Mouse (Mus musculus): ENCODE data around the gene Popdc3. TPM values are rescaled to one million over a fixed set of nuclear protein-coding genes. Genes with fewer than 3 reads are reported as not detected.
A peak's percentile ranks its signal among the peaks of the same experiment; 100 is the strongest.
"Not testable (repeated sequence)": the region's sequence is repeated elsewhere in the genome, so short reads cannot be mapped to it uniquely, and the experiment has no call there.

Popdc3 gene
- polyA plus RNA-seq, 1 experiment from 2014 or later, result 0.58 TPM

- WGBS, result 36% methylated on average over 7 of the region's 7 CpGs
- H3K36me3 ChIP-seq (ENCODE audit: control insufficient read depth, insufficient read depth, low read length), result no peaks in the 10 kb centered on the region
Measured at GRCm38 (mm10) chr10:45288351-45288750, 110.5 kb downstream of the Popdc3 start.

GRCm38 (mm10) chr10:45289218-45290105 lies 111.6 kb downstream of the Popdc3 start:
- peak overlapping the region; percentile 56 for H3K4me3 ChIP-seq (ENCODE audit: low read depth, low read length)
- no peak overlapping the region for H3K27ac ChIP-seq (ENCODE audit: low read length)
- H3K9me3 ChIP-seq (ENCODE audit: control insufficient read depth, low read depth, low read length), result no peaks in the 10 kb centered on the region
- H3K4me1 ChIP-seq (ENCODE audit: control insufficient read depth, insufficient read depth, low read length), result no peaks in the 10 kb centered on the region
- peak overlapping the region; percentile 92 for H3K4me2 ChIP-seq (replicated peaks; ENCODE audit: low read depth, low read length)
- peak overlapping the region; percentile 30 for H3K9ac ChIP-seq (replicated peaks; ENCODE audit: low read depth, low read length)
- 2% methylated on average over 71 of the region's 71 CpGs for WGBS
- peaks cover 12% of the 10 kb centered on the region; the same call in 1 of the 2 replicates for H3K27me3 ChIP-seq (ENCODE audit: control insufficient read depth, insufficient read depth, low read length)
- ATAC-seq (ENCODE audit: insufficient number of reproducible peaks, insufficient read depth, low FRiP score, low read depth), result peak; percentile 71; the same call in 1 of the 2 replicates
- H3K36me3 ChIP-seq (ENCODE audit: control insufficient read depth, insufficient read depth, low read length), result no peaks in the 10 kb centered on the region

More at GRCm38 (mm10) chr10:45288351-45288750, 110.5 kb downstream of the Popdc3 start:
- Histone ChIP-seq H3K4me2 (replicated peaks; ENCODE audit: low read depth, low read length) (no peak overlapping the region), H3K4me1 (ENCODE audit: control insufficient read depth, insufficient read depth, low read length) (no peaks in the 10 kb centered on the region), H3K27ac (ENCODE audit: low read length) (no peak overlapping the region), H3K9ac (replicated peaks; ENCODE audit: low read depth, low read length) (no peak overlapping the region), H3K27me3 (ENCODE audit: control insufficient read depth, insufficient read depth, low read length) (peaks cover 12% of the 10 kb centered on the region; the same call in 1 of the 2 replicates), H3K9me3 (ENCODE audit: control insufficient read depth, low read depth, low read length) (no peaks in the 10 kb centered on the region), H3K4me3 (ENCODE audit: low read depth, low read length) (no peak overlapping the region)
- ATAC-seq (ENCODE audit: insufficient number of reproducible peaks, insufficient read depth, low FRiP score, low read depth), result no peak

- H3K4me1 ChIP-seq (ENCODE audit: control insufficient read depth, insufficient read depth, low read length), result no peaks in the 10 kb centered on the region
- 67% methylated on average over 5 of the region's 5 CpGs for WGBS
- H3K36me3 ChIP-seq (ENCODE audit: control insufficient read depth, insufficient read depth, low read length), result no peaks in the 10 kb centered on the region
- H3K27ac ChIP-seq (ENCODE audit: low read length), result no peak overlapping the region
- peaks cover 12% of the 10 kb centered on the region; the same call in 1 of the 2 replicates for H3K27me3 ChIP-seq (ENCODE audit: control insufficient read depth, insufficient read depth, low read length)
- no peak overlapping the region for H3K4me2 ChIP-seq (replicated peaks; ENCODE audit: low read depth, low read length)
- no peak overlapping the region for H3K4me3 ChIP-seq (ENCODE audit: low read depth, low read length)
- H3K9me3 ChIP-seq (ENCODE audit: control insufficient read depth, low read depth, low read length), result no peaks in the 10 kb centered on the region
- no peak overlapping the region for H3K9ac ChIP-seq (replicated peaks; ENCODE audit: low read depth, low read length)
- ATAC-seq (ENCODE audit: insufficient number of reproducible peaks, insufficient read depth, low FRiP score, low read depth), result no peak
Measured at GRCm38 (mm10) chr10:45290618-45291017, 112.7 kb downstream of the Popdc3 start.

GRCm38 (mm10) chr10:45292159-45292558 lies 114.3 kb downstream of the Popdc3 start:
- not testable (repeated sequence) for H3K9ac ChIP-seq (replicated peaks; ENCODE audit: low read depth, low read length); H3K4me3 ChIP-seq (ENCODE audit: low read depth, low read length); ATAC-seq (ENCODE audit: insufficient number of reproducible peaks, insufficient read depth, low FRiP score, low read depth); H3K4me2 ChIP-seq (replicated peaks; ENCODE audit: low read depth, low read length); H3K36me3 ChIP-seq (ENCODE audit: control insufficient read depth, insufficient read depth, low read length); H3K4me1 ChIP-seq (ENCODE audit: control insufficient read depth, insufficient read depth, low read length); H3K27ac ChIP-seq (ENCODE audit: low read length); H3K9me3 ChIP-seq (ENCODE audit: control insufficient read depth, low read depth, low read length)
- H3K27me3 ChIP-seq (ENCODE audit: control insufficient read depth, insufficient read depth, low read length), result peaks cover 12% of the 10 kb centered on the region; the same call in 1 of the 2 replicates
- WGBS, result 52% methylated on average over 4 of the region's 4 CpGs

GRCm38 (mm10) chr10:45295093-45295492 lies 117.2 kb downstream of the Popdc3 start:
- Histone ChIP-seq H3K4me3 (ENCODE audit: low read depth, low read length) (no peak overlapping the region), H3K4me2 (replicated peaks; ENCODE audit: low read depth, low read length) (no peak overlapping the region), H3K4me1 (ENCODE audit: control insufficient read depth, insufficient read depth, low read length) (no peaks in the 10 kb centered on the region), H3K27ac (ENCODE audit: low read length) (no peak overlapping the region), H3K9me3 (ENCODE audit: control insufficient read depth, low read depth, low read length) (no peaks in the 10 kb centered on the region), H3K9ac (replicated peaks; ENCODE audit: low read depth, low read length) (no peak overlapping the region), H3K36me3 (ENCODE audit: control insufficient read depth, insufficient read depth, low read length) (no peaks in the 10 kb centered on the region), H3K27me3 (ENCODE audit: control insufficient read depth, insufficient read depth, low read length) (0 out of 2 replicates have a peak, but pooled peaks cover 2% of the 10 kb centered on the region)
- 82% methylated on average over 5 of the region's 5 CpGs for WGBS
- no peak for ATAC-seq (ENCODE audit: insufficient number of reproducible peaks, insufficient read depth, low FRiP score, low read depth)

GRCm38 (mm10) chr10:45298503-45298902 lies 120.6 kb downstream of the Popdc3 start:
- WGBS, result 79% methylated on average over 6 of the region's 6 CpGs

GRCm38 (mm10) chr10:45299509-45299908 lies 121.6 kb downstream of the Popdc3 start:
- Histone ChIP-seq H3K27me3 (ENCODE audit: control insufficient read depth, insufficient read depth, low read length) (no peaks in the 10 kb centered on the region), H3K4me1 (ENCODE audit: control insufficient read depth, insufficient read depth, low read length) (no peaks in the 10 kb centered on the region), H3K9me3 (ENCODE audit: control insufficient read depth, low read depth, low read length) (no peaks in the 10 kb centered on the region), H3K4me3 (ENCODE audit: low read depth, low read length) (no peak overlapping the region), H3K4me2 (replicated peaks; ENCODE audit: low read depth, low read length) (no peak overlapping the region), H3K27ac (ENCODE audit: low read length) (no peak overlapping the region), H3K9ac (replicated peaks; ENCODE audit: low read depth, low read length) (no peak overlapping the region), H3K36me3 (ENCODE audit: control insufficient read depth, insufficient read depth, low read length) (no peaks in the 10 kb centered on the region)
- no peak for ATAC-seq (ENCODE audit: insufficient number of reproducible peaks, insufficient read depth, low FRiP score, low read depth)
- WGBS, result 82% methylated on average over 4 of the region's 4 CpGs

More at GRCm38 (mm10) chr10:45298503-45298902, 120.6 kb downstream of the Popdc3 start:
- ATAC-seq (ENCODE audit: insufficient number of reproducible peaks, insufficient read depth, low FRiP score, low read depth), result no peak
- Histone ChIP-seq H3K27me3 (ENCODE audit: control insufficient read depth, insufficient read depth, low read length) (no peaks in the 10 kb centered on the region), H3K9ac (replicated peaks; ENCODE audit: low read depth, low read length) (no peak overlapping the region), H3K4me1 (ENCODE audit: control insufficient read depth, insufficient read depth, low read length) (no peaks in the 10 kb centered on the region), H3K4me3 (ENCODE audit: low read depth, low read length) (no peak overlapping the region), H3K4me2 (replicated peaks; ENCODE audit: low read depth, low read length) (no peak overlapping the region), H3K36me3 (ENCODE audit: control insufficient read depth, insufficient read depth, low read length) (no peaks in the 10 kb centered on the region), H3K27ac (ENCODE audit: low read length) (no peak overlapping the region), H3K9me3 (ENCODE audit: control insufficient read depth, low read depth, low read length) (no peaks in the 10 kb centered on the region)

- Histone ChIP-seq H3K9ac (replicated peaks; ENCODE audit: low read depth, low read length) (no peak overlapping the region), H3K4me3 (ENCODE audit: low read depth, low read length) (no peak overlapping the region), H3K4me1 (ENCODE audit: control insufficient read depth, insufficient read depth, low read length) (no peaks in the 10 kb centered on the region), H3K9me3 (ENCODE audit: control insufficient read depth, low read depth, low read length) (no peaks in the 10 kb centered on the region), H3K4me2 (replicated peaks; ENCODE audit: low read depth, low read length) (no peak overlapping the region), H3K27ac (ENCODE audit: low read length) (no peak overlapping the region), H3K36me3 (ENCODE audit: control insufficient read depth, insufficient read depth, low read length) (no peaks in the 10 kb centered on the region), H3K27me3 (ENCODE audit: control insufficient read depth, insufficient read depth, low read length) (no peaks in the 10 kb centered on the region)
- ATAC-seq (ENCODE audit: insufficient number of reproducible peaks, insufficient read depth, low FRiP score, low read depth), result no peak
- 45% methylated on average over 14 of the region's 14 CpGs for whole genome bisulfite sequencing
Measured at GRCm38 (mm10) chr10:45303315-45304036, 125.6 kb downstream of the Popdc3 start.

All from stomach, embryonic 14.5 days (tissue).